Mouse (Mus musculus) C2C12 (cell line): ENCODE results near the gene Cst11.

Experiments used
- CTCF ChIP-seq: IDR thresholded peaks from one replicate; pipeline ENCODE4 v1.5.1; 2011; ENCODE audit not compliant: control insufficient read depth, insufficient read depth, insufficient read length
- FOSL1 ChIP-seq: IDR thresholded peaks from one replicate; pipeline ENCODE4 v1.8.0; 2011; ENCODE audit warnings: mild to moderate bottlenecking, low read length; ENCODE audit not compliant: poor library complexity, insufficient read depth, severe bottlenecking
- MYOD1 ChIP-seq: IDR thresholded peaks from one replicate; pipeline ENCODE4 v1.6.1; 2011; ENCODE audit warnings: low read depth; ENCODE audit not compliant: control insufficient read depth, insufficient read length
- USF1 ChIP-seq: IDR thresholded peaks from one replicate; pipeline ENCODE4 v1.6.1; 2011; ENCODE audit warnings: low read depth, mild to moderate bottlenecking, control low read depth, moderate library complexity

- no peak for TF ChIP-seq USF1
- no peak for TF ChIP-seq CTCF
- no peak for TF ChIP-seq MYOD1
- no peak for TF ChIP-seq FOSL1
These were observed 27.2 kb upstream of the Cst11 start, which contains the start of gene Cst8 for GRCm38 (mm10) chr2:148798485-148798884.
